Mouse (Mus musculus): Measurements from ENCODE around the gene Shb.
"Not testable (repeated sequence)": the region's sequence is repeated elsewhere in the genome, so short reads cannot be mapped to it uniquely, and the experiment has no call there.

DNA sequence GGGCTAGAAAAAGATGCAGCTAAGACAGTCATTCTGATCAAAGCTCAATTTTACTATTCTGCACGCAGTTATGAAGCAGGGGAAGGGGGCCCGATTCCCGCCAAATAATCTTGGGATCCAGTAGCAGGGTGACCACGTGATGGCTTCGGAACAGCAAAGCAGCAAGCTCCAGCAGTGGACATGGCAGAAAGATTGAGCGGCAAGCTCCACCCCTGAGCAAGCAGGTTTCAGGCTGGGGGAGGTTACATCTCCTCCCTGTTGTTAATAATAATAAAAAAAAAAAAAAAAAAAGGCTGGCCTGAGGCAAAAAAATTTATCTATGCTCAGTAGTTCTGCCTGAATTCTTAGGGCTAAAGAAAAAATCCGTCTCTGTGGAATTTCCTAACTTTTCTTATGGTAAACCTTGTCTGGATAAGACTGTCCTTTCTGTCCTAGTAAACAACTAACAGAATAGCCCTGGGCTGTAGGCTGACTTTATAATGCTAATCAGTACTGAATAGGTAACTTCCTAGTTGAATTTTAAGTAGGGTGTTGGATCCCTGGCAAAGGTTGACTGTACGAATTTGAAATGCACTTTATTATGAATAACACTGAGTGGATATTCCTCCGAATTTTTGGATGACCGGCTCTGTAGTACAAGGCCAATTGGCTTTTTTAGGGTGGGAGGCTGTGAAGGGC is 151.2 kb downstream of the Shb start:
- not testable (repeated sequence) for TF ChIP-seq POLR2A (IDR thresholded peaks at IDR 0.05; ENCODE audit: low read depth, low read length); CTCF (IDR thresholded peaks at IDR 0.05; ENCODE audit: extremely low read depth, insufficient read length, insufficient replicate concordance, low read depth, low read length)

Measured in small intestine, adult 2 months (tissue).